Mouse (Mus musculus) hindbrain, embryonic 12.5 days (tissue): ENCODE data around the gene Gm3095. TPM values are rescaled to one million over a fixed set of nuclear protein-coding genes. Genes with fewer than 3 reads are reported as not detected.
"Not testable (repeated sequence)": the region's sequence is repeated elsewhere in the genome, so short reads cannot be mapped to it uniquely, and the experiment has no call there.

ENCODE experiments used
- ATAC-seq: fragments of 200-750 bp; cut with Nextera tagmentation; 2 replicates; pipeline ENCODE4 v1.8.0; 2017; ENCODE audit warnings: moderate TSS enrichment; ENCODE audit not compliant: low FRiP score
- H3K27ac ChIP-seq: fragments of 300-500 bp; sonication (generic); 2 replicates; pipeline ENCODE4 v1.5.1; 2016; ENCODE audit warnings: mild to moderate bottlenecking
- H3K27me3 ChIP-seq: fragments of 300-500 bp; sonication (generic); 2 replicates; pipeline ENCODE4 v1.6.1; 2016; ENCODE audit warnings: mild to moderate bottlenecking
- H3K36me3 ChIP-seq: fragments of 300-500 bp; sonication (generic); 2 replicates; pipeline ENCODE4 v1.6.1; 2016; ENCODE audit warnings: mild to moderate bottlenecking
- H3K4me1 ChIP-seq: fragments of 300-500 bp; sonication (generic); 2 replicates; pipeline ENCODE4 v1.6.1; 2016
- H3K4me2 ChIP-seq: fragments of 300-500 bp; sonication (generic); replicated peaks from 2 replicates; pipeline ENCODE4 v1.6.1; 2016; ENCODE audit warnings: mild to moderate bottlenecking
- H3K4me3 ChIP-seq: fragments of 300-500 bp; sonication (generic); 2 replicates; pipeline ENCODE4 v1.5.1; 2016; ENCODE audit warnings: mild to moderate bottlenecking
- H3K9ac ChIP-seq: fragments of 300-500 bp; sonication (generic); 2 replicates; pipeline ENCODE4 v1.6.1; 2016; ENCODE audit warnings: mild to moderate bottlenecking, moderate library complexity
- H3K9me3 ChIP-seq: fragments of 300-500 bp; sonication (generic); replicated peaks from 2 replicates; pipeline ENCODE4 v1.6.1; 2016; ENCODE audit warnings: mild to moderate bottlenecking
- WGBS: fragments of 180-500 bp; shearing (Covaris S2); methylation state at CpG from one replicate; pipeline ENCODE4 v1.1.7; 2016; 5-methylcytosine and 5-hydroxymethylcytosine counted together
- polyA plus RNA-seq: library from polyadenylated mRNA; unstranded; fragments of >200 nt; fragmentation: Nextera tagmentation; extraction: Ambion mirVana; gene quantifications from 2 replicates; pipeline ENCODE4 v1.2.1, GENCODE M21; 2016

Gene Gm3095
- polyA plus RNA-seq = 0.16 and 0.31 TPM in 2 replicates

DNA sequence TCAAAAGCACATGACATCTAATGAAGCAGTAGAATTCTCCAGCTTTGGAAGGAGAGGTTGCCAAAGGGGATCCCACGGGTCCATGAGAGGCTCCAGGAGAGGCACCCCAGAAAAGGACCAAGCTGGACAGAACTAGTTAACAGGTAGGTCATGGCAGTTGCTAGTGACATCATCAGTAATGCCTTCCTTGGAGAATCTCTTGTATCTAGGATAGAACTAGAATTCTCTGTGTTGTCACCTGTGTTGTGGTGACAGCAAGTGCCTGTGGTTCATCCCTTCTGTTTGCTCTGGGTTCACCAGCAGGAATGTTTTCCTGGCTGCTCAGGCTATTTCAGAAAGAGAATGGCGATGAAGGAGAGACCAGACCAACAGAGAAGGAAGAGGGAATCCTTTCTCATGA is at the start of gene Gm3095:
Gene Gm3095 (plus strand): TSS at position 301 of the 400 bp plus-strand sequence.
- WGBS = no CpG with 5 or more reads among the region's 2 CpGs
- H3K4me1 ChIP-seq, H3K9me3 ChIP-seq, ATAC-seq, H3K36me3 ChIP-seq, H3K27me3 ChIP-seq, H3K4me2 ChIP-seq, H3K4me3 ChIP-seq, H3K9ac ChIP-seq, H3K27ac ChIP-seq: not testable (repeated sequence)

DNA sequence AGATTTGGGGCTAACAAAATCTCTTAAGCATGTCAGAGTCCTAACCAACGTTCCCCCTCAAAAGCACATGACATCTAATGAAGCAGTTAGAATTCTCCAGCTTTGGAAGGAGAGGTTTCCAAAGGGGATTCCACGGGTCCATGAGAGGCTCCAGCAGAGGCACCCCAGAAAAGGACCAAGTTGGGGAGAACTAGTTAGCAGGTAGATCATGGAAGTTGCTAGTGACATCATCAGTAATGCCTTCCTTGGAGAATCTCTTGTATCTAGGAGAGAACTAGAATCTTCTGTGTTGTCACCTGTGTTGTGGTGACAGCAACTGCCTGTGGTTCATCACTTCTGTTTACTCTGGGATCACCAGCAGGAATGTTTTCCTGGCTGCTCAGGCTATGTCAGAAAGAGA is 31.9 kb upstream of the Gm3095 start, which contains the start of gene Gm3029:
Gene Gm3029 (plus strand): TSS at position 301 of the 400 bp plus-strand sequence.
- H3K4me1 ChIP-seq, H3K4me3 ChIP-seq, H3K27ac ChIP-seq, H3K36me3 ChIP-seq, H3K4me2 ChIP-seq, H3K9me3 ChIP-seq, H3K9ac ChIP-seq, ATAC-seq, H3K27me3 ChIP-seq: not testable (repeated sequence)
- 33% methylated on average over 1 of the region's 2 CpGs for WGBS

DNA sequence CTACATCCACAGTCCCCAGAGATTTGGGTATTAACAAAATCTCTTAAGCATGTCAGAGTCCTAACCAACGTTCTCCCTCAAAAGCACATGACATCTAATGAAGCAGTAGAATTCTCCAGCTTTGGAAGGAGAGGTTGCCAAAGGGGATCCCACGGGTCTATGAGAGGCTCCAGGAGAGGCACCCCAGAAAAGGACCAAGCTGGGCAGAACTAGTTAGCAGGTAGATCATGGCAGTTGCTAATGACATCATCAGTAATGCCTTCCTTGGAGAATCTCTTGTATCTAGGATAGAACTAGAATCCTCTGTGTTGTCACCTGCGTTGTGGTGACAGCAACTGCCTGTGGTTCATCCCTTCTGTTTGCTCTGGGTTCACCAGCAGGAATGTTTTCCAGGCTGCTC is 34.7 kb downstream of the Gm3095 start, which contains the start of gene Gm3099:
Gene Gm3099 (plus strand): TSS at position 301 of the 400 bp plus-strand sequence.
- not testable (repeated sequence) for H3K36me3 ChIP-seq, ATAC-seq, H3K27me3 ChIP-seq, H3K9ac ChIP-seq, H3K9me3 ChIP-seq, H3K4me2 ChIP-seq, H3K27ac ChIP-seq, H3K4me3 ChIP-seq, H3K4me1 ChIP-seq
- WGBS = 89% methylated on average over 1 of the region's 3 CpGs

Other genes starting within 250 kb of the Gm3095 start
- 0.83 and 2.5 TPM in 2 replicates for gene Gm3002, start 153.5 kb upstream of the Gm3095 start, polyA plus RNA-seq
- gene Gm3033, start 117.3 kb upstream of the Gm3095 start, polyA plus RNA-seq = 0.40 TPM in 1 of 2 replicates, not detected in the other
- 0.26 TPM in 1 of 2 replicates, not detected in the other for gene Gm2916, start 79.4 kb upstream of the Gm3095 start, polyA plus RNA-seq
- gene Gm3029, start 31.8 kb upstream of the Gm3095 start, polyA plus RNA-seq = not detected in 2 replicates
- gene Gm3099, start 34.8 kb downstream of the Gm3095 start, polyA plus RNA-seq = not detected in 2 replicates
- 0.53 and 0.72 TPM in 2 replicates for gene Gm5796, start 60.4 kb downstream of the Gm3095 start, polyA plus RNA-seq
- gene Gm3115, start 120.6 kb downstream of the Gm3095 start, polyA plus RNA-seq = not detected in 2 replicates
- 0.87 and 0.89 TPM in 2 replicates for gene Gm8108, start 147.0 kb downstream of the Gm3095 start, polyA plus RNA-seq
- not detected in 2 replicates for gene Gm3127, start 201.5 kb downstream of the Gm3095 start, polyA plus RNA-seq
- 1.6 and 2.2 TPM in 2 replicates for gene Gm2974, start 219.0 kb downstream of the Gm3095 start, polyA plus RNA-seq